Mouse (Mus musculus): ENCODE results near the gene Zfp948. TPM values are rescaled to one million over a fixed set of nuclear protein-coding genes. Genes with fewer than 3 reads are reported as not detected.

Gene Zfp948
- polyA plus RNA-seq (2016; fragmentation: Nextera tagmentation; extraction: Ambion mirVana): 14.6 and 14.9 TPM in 2 replicates

DNA sequence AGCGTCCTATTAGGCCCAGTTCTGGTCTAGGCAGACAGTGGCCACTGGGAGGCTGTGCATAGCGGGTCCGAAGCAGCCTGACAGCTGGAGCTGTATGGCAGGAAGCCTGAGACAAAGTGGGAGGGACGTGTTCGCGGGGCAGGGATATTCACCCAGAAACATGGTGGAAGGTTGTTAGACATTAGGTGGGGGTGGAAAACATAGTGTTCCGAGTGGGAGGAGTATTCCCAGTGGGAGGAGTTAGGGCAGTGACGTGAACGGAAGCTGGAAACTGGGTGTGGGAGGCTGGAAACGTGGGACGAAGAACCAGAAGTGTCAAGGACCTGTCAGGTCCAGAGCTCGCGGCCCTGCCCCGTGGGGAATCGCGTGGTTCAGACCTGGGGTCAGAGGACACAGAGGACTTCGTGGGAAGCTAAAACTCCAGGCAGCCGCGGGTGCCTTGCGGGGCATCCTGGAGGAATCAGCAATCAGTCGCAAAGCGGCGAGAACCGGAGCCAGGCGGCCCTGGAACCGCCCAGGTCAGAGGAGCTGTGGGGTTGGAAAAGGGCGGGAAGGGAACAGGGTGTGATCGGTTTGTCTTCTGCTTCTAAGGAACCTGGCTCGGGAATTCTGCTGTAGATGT lies at the start of gene Zfp948:
Gene Zfp948, plus strand, starts transcription at position 281 of the 622 bp plus-strand sequence.
- WGBS: 1% methylated on average over 29 of the region's 29 CpGs
- H3K4me1 ChIP-seq: peaks cover 9% of the 10 kb centered on the region
- no peaks in the 10 kb centered on the region for H3K9me3 ChIP-seq
- peak within 1 kb of the TSS; percentile 92 for H3K27ac ChIP-seq (replicated peaks)
- H3K4me3 ChIP-seq: peak within 1 kb of the TSS; percentile 75
- DNase-seq (ENCODE audit: low spot score): peak; percentile 85
- H3K27me3 ChIP-seq (replicated peaks; ENCODE audit: low read depth, poor library complexity, severe bottlenecking): no peaks in the 10 kb centered on the region
- peaks cover 9% of the 10 kb centered on the region; the same call in 1 of the 2 replicates for H3K36me3 ChIP-seq (replicated peaks)

DNA sequence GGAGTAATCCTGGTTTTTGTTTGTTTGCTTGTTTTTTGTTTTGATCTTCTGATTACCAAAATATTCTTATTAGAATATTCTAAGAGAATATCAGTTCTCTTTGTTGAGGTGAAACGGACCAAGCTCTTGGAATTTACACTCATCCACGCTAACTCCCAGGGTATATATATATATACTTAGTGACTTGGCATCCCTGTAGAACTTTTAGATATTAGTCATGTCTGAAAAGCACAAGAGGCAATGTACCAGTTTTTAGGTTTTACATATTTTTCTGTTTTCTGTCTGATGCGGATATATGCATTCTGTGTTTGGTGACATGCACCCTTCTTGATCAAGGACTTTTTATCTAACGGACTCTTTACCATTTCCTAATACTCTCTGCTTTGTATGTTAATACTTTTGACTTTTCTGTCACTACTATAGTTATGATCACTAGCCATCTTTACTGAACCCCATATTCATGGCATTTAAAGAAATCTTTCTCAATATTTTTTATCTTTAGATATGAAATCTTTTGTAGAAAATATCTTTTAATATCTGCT lies 49.6 kb upstream of the Zfp948 start:
- Histone ChIP-seq H3K27me3 (replicated peaks; ENCODE audit: low read depth, poor library complexity, severe bottlenecking) (no peaks in the 10 kb centered on the region), H3K9me3 (no peaks in the 10 kb centered on the region), H3K27ac (replicated peaks) (peak overlapping the region; percentile 91), H3K36me3 (replicated peaks) (no peaks in the 10 kb centered on the region; the same call in 1 of the 2 replicates), H3K4me1 (peaks cover 12% of the 10 kb centered on the region), H3K4me3 (peak overlapping the region; percentile 68)
- WGBS: 50% methylated on average over 4 of the region's 4 CpGs
- DNase-seq (ENCODE audit: low spot score): no peak

GRCm38 (mm10) chr17:21526270-21526669 lies 40.5 kb upstream of the Zfp948 start:
- Histone ChIP-seq H3K36me3 (replicated peaks) (no peaks in the 10 kb centered on the region), H3K4me3 (no peak overlapping the region), H3K27me3 (replicated peaks; ENCODE audit: low read depth, poor library complexity, severe bottlenecking) (no peaks in the 10 kb centered on the region), H3K4me1 (no peaks in the 10 kb centered on the region), H3K27ac (replicated peaks) (no peak overlapping the region), H3K9me3 (no peaks in the 10 kb centered on the region)
- no peak for DNase-seq (ENCODE audit: low spot score)

- Histone ChIP-seq H3K4me1 (peaks cover 27% of the 10 kb centered on the region), H3K36me3 (replicated peaks) (no peaks in the 10 kb centered on the region), H3K4me3 (no peak overlapping the region), H3K27me3 (replicated peaks; ENCODE audit: low read depth, poor library complexity, severe bottlenecking) (no peaks in the 10 kb centered on the region), H3K27ac (replicated peaks) (no peak overlapping the region), H3K9me3 (no peaks in the 10 kb centered on the region)
- DNase-seq (ENCODE audit: low spot score): no peak
- 75% methylated on average over 5 of the region's 5 CpGs for WGBS
Measured at GRCm38 (mm10) chr17:21530645-21531330, 36.0 kb upstream of the Zfp948 start.

DNA sequence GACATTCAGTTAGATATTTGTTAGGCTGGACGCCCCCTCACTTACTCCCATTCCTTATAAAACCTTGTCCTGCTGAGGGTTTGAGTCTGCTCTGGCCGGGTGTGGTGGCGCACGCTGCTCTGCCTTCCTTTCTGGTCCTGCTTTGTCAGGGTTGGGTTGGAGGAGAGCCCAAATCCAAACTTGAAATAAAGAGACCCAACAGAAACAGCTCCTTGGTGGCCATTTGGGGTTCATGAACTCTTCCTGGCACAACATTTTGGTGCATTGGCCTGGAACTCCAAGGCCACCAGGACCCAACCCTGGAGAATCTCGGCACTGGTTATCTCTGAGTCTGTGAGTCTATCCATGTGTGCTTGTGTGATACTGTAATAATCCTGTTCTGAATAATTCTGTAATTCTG lies 35.2 kb upstream of the Zfp948 start:
- no peak for DNase-seq (ENCODE audit: low spot score)
- peak overlapping the region; percentile 98 for H3K27ac ChIP-seq (replicated peaks)

GRCm38 (mm10) chr17:21532101-21532951 lies 34.5 kb upstream of the Zfp948 start:
- no peaks in the 10 kb centered on the region for H3K27me3 ChIP-seq (replicated peaks; ENCODE audit: low read depth, poor library complexity, severe bottlenecking)
- H3K4me1 ChIP-seq: peaks cover 28% of the 10 kb centered on the region
- peak overlapping the region; percentile 98 for H3K27ac ChIP-seq (replicated peaks)
- under 1% methylated on average over 54 of the region's 54 CpGs for WGBS
- H3K9me3 ChIP-seq: no peaks in the 10 kb centered on the region
- DNase-seq (ENCODE audit: low spot score): peak; percentile 78
- H3K4me3 ChIP-seq: peak overlapping the region; percentile 81
- no peaks in the 10 kb centered on the region for H3K36me3 ChIP-seq (replicated peaks)

More for the DNA sequence above, 35.2 kb upstream of the Zfp948 start:
- Histone ChIP-seq H3K36me3 (replicated peaks) (no peaks in the 10 kb centered on the region), H3K27me3 (replicated peaks; ENCODE audit: low read depth, poor library complexity, severe bottlenecking) (no peaks in the 10 kb centered on the region), H3K4me3 (peak overlapping the region; percentile 81), H3K4me1 (peaks cover 28% of the 10 kb centered on the region), H3K9me3 (no peaks in the 10 kb centered on the region)
- WGBS: 79% methylated on average over 5 of the region's 5 CpGs

DNA sequence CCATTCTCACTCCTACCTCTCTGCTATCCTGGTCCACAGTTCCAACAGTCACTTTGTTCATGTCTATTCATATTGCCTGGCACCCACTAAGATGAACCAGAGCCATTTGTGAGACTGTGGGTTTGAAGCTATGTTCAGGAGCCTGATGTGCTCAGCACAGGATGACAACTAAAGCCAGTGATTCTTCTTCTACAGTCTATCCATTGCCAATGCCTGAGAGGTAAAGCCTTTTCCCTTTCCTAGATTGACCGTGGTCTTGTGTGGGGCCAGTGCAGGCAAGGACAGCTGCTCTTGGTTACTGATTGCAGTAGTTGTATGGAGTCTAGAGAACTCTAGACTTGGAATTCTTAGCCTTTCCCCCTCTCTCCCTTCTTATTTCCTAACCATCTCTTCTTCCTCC lies 32.8 kb upstream of the Zfp948 start:
- 97% methylated on average over 1 of the region's 1 CpGs for WGBS
- Histone ChIP-seq H3K4me1 (peaks cover 28% of the 10 kb centered on the region), H3K27me3 (replicated peaks; ENCODE audit: low read depth, poor library complexity, severe bottlenecking) (no peaks in the 10 kb centered on the region), H3K9me3 (no peaks in the 10 kb centered on the region), H3K27ac (replicated peaks) (no peak overlapping the region), H3K4me3 (no peak overlapping the region), H3K36me3 (replicated peaks) (no peaks in the 10 kb centered on the region)
- no peak for DNase-seq (ENCODE audit: low spot score)

DNA sequence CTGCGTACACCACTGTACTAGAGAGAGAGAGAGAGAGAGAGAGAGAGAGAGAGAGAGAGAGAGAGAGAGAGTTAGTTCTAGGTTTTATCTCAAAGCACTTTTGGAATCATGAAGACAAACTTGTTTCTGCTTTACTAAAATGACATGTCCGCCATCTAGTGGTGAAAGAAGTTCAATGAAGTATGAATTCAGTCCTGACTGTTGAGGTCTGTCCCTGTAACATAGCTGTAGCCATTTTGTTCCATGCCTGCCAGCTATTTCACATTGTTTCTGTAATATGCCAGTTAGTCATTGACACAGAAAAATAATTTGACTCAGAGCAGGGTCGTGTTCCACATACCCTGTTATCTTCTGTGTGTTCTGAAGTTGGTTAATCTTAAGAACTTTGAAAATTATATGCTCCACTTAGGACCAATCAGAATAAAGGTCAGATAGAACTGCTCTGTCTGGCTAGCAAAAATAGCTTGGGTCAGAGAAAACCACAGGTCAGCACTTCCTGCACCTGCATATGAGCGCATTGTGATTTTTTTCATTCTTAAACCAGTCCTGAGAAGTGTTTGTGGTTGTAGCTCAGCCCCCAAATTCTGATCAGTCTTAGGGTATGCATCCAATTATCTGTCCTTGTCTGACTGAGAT lies 32.2 kb upstream of the Zfp948 start:
- H3K4me1 ChIP-seq: peaks cover 28% of the 10 kb centered on the region
- H3K9me3 ChIP-seq: no peaks in the 10 kb centered on the region
- WGBS: 22% methylated on average over 4 of the region's 4 CpGs
- no peaks in the 10 kb centered on the region for H3K27me3 ChIP-seq (replicated peaks; ENCODE audit: low read depth, poor library complexity, severe bottlenecking)
- no peak for DNase-seq (ENCODE audit: low spot score)
- H3K27ac ChIP-seq (replicated peaks): no peak overlapping the region
- H3K36me3 ChIP-seq (replicated peaks): no peaks in the 10 kb centered on the region
- peak overlapping the region; percentile 62; the same call in 1 of the 2 replicates for H3K4me3 ChIP-seq

- Histone ChIP-seq H3K36me3 (replicated peaks) (no peaks in the 10 kb centered on the region), H3K27me3 (replicated peaks; ENCODE audit: low read depth, poor library complexity, severe bottlenecking) (no peaks in the 10 kb centered on the region), H3K4me3 (peak within 1 kb of the TSS; percentile 62), H3K27ac (replicated peaks) (peak within 1 kb of the TSS; percentile 55), H3K9me3 (no peaks in the 10 kb centered on the region), H3K4me1 (peaks cover 28% of the 10 kb centered on the region)
- 4% methylated on average over 21 of the region's 21 CpGs for WGBS
- DNase-seq (ENCODE audit: low spot score): peak; percentile 70
Measured at GRCm38 (mm10) chr17:21535096-21536001, 31.5 kb upstream of the Zfp948 start, which contains the start of gene Zfp52. Gene Zfp52 (plus strand): TSS chr17:21535539.

GRCm38 (mm10) chr17:21536096-21536495 lies 30.7 kb upstream of the Zfp948 start:
- Histone ChIP-seq H3K9me3 (no peaks in the 10 kb centered on the region), H3K4me3 (peak overlapping the region; percentile 62), H3K36me3 (replicated peaks) (no peaks in the 10 kb centered on the region), H3K27ac (replicated peaks) (no peak overlapping the region), H3K27me3 (replicated peaks; ENCODE audit: low read depth, poor library complexity, severe bottlenecking) (no peaks in the 10 kb centered on the region), H3K4me1 (peaks cover 28% of the 10 kb centered on the region)
- DNase-seq (ENCODE audit: low spot score): no peak
- WGBS: 39% methylated on average over 7 of the region's 7 CpGs

- 71% methylated on average over 2 of the region's 2 CpGs for WGBS
- peaks cover 26% of the 10 kb centered on the region for H3K4me1 ChIP-seq
- no peaks in the 10 kb centered on the region for H3K36me3 ChIP-seq (replicated peaks)
- no peaks in the 10 kb centered on the region for H3K9me3 ChIP-seq
- no peak for DNase-seq (ENCODE audit: low spot score)
- no peaks in the 10 kb centered on the region for H3K27me3 ChIP-seq (replicated peaks; ENCODE audit: low read depth, poor library complexity, severe bottlenecking)
- H3K27ac ChIP-seq (replicated peaks): no peak overlapping the region
- H3K4me3 ChIP-seq: no peak overlapping the region
Measured at GRCm38 (mm10) chr17:21536676-21537075, 30.1 kb upstream of the Zfp948 start.

Data from embryonic facial prominence, embryonic 10.5 days (tissue).